Mouse (Mus musculus) lung, adult 2 months (tissue): ENCODE results near the gene Cpne8. TPM values are rescaled to one million over a fixed set of nuclear protein-coding genes. Genes with fewer than 3 reads are reported as not detected.

Experiments used
- DNase-seq: peaks from one replicate; pipeline ENCODE4 v3.0.0; 2022
- H3K4me1 ChIP-seq: fragments of 200-500 bp; 2 replicates; pipeline ENCODE4 v1.6.1; 2011; ENCODE audit warnings: low read length; ENCODE audit not compliant: control insufficient read depth, insufficient read depth
- H3K4me3 ChIP-seq: fragments of 200-500 bp; replicated peaks from 2 replicates; pipeline ENCODE3; 2011; ENCODE audit warnings: low read depth, mild to moderate bottlenecking, control low read depth, low read length; ENCODE audit errors: extremely low read depth
- CTCF ChIP-seq: fragments of 200-500 bp; IDR thresholded peaks from 2 replicates; pipeline ENCODE4 v1.5.1; 2011; ENCODE audit warnings: mild to moderate bottlenecking, low read length, control low read depth; ENCODE audit not compliant: insufficient read depth
- POLR2A ChIP-seq: fragments of 200-500 bp; IDR thresholded peaks from 2 replicates; pipeline ENCODE4 v1.6.1; 2011; ENCODE audit warnings: low read depth, mild to moderate bottlenecking, control low read depth, low read length, borderline replicate concordance; ENCODE audit errors: extremely low read depth
- whole genome bisulfite sequencing: fragments of 180-500 bp; shearing (Covaris S2); methylation state at CpG from one replicate; pipeline ENCODE4 v1.1.7; 2018; 5-methylcytosine and 5-hydroxymethylcytosine counted together
- polyA plus RNA-seq: library from polyadenylated mRNA; depleted of rRNA; stranded (reverse); fragments of >200 nt; gene quantifications from 2 replicates; pipeline ENCODE4 v1.2.3, GENCODE M21; 2012

Cpne8 gene
- polyA plus RNA-seq, 1 experiment, result 20.5 TPM

DNA sequence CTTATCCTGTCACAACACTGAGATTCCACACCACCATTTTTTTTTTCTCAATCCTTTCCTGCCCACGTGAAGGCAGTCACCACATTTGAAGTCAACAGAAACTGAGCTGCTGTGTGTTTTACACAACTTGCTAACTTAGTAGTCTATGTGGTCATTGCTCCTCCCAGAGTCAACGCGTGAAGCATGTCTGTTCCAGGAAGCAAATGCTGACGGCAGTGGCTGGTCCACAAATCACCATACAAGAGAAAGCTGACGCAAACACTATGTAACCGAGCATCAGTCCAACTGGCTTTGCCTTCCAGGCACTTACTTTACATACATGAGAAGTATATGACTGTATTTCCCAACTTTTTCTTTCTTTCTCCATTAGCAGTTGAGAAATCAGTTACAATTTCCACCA, 12.3 kb downstream of the Cpne8 start:
- WGBS, result 71% methylated on average over 6 of the region's 6 CpGs
- DNase-seq, result no peak
- TF ChIP-seq CTCF (no peak), POLR2A (no peak)
- Histone ChIP-seq H3K4me3 (no peak overlapping the region), H3K4me1 (peaks cover 8% of the 10 kb centered on the region)

DNA sequence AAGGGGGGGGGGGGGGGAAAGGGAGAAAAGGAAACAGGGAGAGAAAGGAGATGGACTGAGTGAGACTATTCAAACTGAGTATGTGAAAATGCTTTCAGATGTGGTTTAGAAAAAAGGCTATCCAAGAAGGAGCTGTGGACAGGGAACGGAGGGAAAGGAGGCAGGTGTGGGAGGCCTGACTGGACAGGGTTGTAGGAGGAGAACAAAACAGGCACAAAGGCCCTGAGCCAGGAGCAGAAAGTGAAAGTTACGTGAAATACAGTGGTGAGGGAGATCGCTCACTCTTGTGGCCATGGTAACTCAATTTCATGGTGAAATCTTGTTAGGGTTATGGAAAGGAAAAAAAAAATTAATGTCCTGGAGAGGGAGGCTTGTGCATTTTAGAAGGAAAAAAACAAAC, 14.6 kb downstream of the Cpne8 start:
- Histone ChIP-seq H3K4me3 (no peak overlapping the region), H3K4me1 (peaks cover 8% of the 10 kb centered on the region)
- WGBS, result 48% methylated on average over 3 of the region's 3 CpGs
- TF ChIP-seq POLR2A, result no peak
- no peak for DNase-seq

DNA sequence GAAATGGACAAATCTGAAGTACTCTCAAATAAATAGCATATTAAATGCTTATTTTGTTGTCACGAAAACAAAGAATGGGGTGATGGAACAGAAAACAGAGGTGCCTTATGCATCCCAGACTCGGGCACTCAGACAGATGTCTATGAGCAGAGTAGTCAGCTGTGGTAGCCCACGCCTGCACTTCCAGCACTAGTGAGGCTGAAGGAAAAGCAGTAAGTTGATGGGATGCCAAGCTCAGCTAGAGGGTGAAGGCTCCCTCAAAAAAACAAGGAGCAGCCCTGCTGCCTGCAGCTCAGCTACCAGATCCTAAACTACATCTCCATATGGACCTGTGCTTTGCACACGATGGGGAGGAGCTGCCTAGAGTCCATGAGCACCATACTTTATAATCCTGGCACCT, 15.6 kb downstream of the Cpne8 start:
- Histone ChIP-seq H3K4me3 (no peak overlapping the region), H3K4me1 (peaks cover 5% of the 10 kb centered on the region; the same call in 1 of the 2 replicates)
- 79% methylated on average over 4 of the region's 4 CpGs for WGBS
- no peak for DNase-seq
- TF ChIP-seq POLR2A (no peak), CTCF (no peak)

DNA sequence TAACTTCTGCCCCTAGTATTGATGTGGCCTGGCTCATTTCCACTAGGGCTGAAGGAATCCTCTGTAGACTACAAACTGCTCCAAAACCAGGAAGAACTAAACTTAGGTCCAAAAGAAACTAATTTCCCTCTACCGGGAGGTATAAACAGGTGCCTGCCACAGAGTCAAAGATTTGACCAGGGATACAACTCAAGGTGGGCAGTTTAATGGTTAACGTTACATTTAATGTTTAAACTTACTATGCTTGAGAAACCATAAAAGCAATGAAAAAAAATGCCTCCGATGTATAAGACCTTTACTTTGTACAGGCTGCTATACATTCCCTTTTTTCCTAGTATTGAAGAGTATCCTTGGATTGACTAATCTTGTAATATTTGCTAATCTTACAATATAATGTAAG, 18.5 kb downstream of the Cpne8 start:
- TF ChIP-seq POLR2A (no peak), CTCF (no peak)
- DNase-seq, result no peak
- Histone ChIP-seq H3K4me3 (no peak overlapping the region), H3K4me1 (peaks cover 5% of the 10 kb centered on the region; the same call in 1 of the 2 replicates)
- WGBS, result 93% methylated on average over 3 of the region's 3 CpGs

DNA sequence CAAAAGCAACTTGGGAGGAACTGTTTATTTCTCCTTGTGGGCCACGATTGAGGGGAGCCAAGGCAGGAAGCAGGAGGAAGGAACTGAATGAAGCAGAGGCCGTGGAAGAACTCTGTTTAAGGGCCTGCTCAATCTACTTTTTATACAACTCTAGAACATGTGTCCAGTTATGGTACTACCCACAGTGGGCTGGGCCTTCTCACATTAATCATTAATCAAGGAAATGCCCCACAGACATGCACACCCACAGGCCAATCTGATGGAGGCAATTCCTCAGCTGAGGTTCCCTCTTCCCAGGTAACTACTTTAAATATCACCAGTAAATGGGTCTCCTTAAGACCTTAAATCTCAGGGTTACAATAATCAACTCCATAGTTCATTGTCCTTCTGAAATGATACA, 21.2 kb downstream of the Cpne8 start:
- TF ChIP-seq POLR2A (no peak), CTCF (no peak)
- no peak for DNase-seq
- Histone ChIP-seq H3K4me3 (no peak overlapping the region), H3K4me1 (peaks cover 8% of the 10 kb centered on the region)
- 48% methylated on average over 2 of the region's 2 CpGs for WGBS

DNA sequence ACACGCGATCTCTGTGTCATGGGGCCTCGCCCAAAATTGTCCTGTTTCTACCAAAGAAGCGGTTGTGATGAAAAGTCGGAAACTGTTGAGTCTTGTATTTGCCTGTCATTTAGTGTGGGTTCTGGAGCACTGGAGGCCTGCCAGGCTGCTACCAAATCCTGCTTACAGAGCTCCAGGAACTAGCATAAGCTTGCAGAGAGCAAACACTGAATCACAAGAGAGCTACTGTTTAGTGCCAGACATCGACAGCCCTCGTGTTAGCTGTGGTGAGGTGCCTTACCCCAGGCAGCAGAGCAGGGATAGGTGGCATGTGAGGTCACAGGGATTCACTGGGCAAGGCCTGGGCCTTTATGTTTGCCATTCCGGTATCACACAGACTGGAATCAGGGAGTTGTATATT, 22.7 kb downstream of the Cpne8 start:
- 63% methylated on average over 8 of the region's 8 CpGs for WGBS
- TF ChIP-seq CTCF (no peak), POLR2A (no peak)
- Histone ChIP-seq H3K4me1 (peaks cover 8% of the 10 kb centered on the region), H3K4me3 (no peak overlapping the region)
- DNase-seq, result no peak

DNA sequence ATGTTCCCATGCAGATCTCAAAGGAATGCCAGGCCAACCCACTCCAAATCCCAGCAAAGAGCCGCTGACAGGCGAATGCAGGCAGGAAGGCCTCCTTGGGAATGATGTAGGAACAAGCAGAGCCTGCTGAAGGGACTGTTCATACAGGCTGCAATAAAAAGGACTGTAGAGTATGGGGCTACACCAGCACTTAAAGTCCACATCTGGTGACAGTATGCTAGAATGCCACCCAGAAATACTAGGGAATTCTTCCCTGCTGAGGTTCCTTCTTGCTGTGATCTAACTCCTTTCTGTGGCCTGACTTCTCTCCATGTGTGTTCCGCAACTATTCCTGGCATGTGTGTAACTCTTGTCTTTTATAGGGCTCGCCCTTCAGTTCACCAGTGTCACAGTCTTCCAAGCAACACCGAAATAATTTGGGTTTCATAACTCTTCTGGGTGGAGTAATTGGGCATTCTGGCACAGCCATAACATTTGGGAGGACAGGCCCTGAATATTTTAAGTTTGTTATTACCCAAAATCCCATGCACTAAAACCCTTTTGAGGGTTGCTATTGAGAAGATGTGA, 32.1 kb downstream of the Cpne8 start:
- H3K4me1 ChIP-seq, result no peaks in the 10 kb centered on the region; the same call in 1 of the 2 replicates
- no peak overlapping the region for H3K4me3 ChIP-seq
- DNase-seq, result no peak
- 84% methylated on average over 5 of the region's 5 CpGs for WGBS
- TF ChIP-seq CTCF (no peak), POLR2A (no peak)

DNA sequence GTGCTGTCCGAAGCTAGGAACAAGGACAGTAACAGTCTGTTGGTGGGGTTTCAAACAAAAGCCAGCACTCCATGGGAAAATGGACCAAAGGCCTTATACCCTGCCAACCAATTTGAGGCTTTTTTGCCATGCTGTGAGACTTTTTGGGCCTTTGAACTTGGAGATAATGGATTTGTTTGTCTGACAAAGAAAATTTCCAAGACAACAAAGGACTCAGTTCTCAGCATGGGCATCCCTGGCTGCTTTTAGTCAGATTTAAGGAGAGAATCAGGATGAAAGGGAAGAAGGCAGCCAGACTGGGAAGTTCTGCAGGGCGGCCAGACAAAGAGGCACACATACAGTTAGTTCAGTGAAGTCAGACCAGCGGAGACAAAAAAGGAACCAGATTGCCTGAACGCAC, 32.9 kb downstream of the Cpne8 start:
- Histone ChIP-seq H3K4me1 (no peaks in the 10 kb centered on the region; the same call in 1 of the 2 replicates), H3K4me3 (no peak overlapping the region)
- DNase-seq, result no peak
- TF ChIP-seq POLR2A, result no peak
- TF ChIP-seq CTCF, result no peak
- WGBS, result 90% methylated on average over 4 of the region's 4 CpGs

DNA sequence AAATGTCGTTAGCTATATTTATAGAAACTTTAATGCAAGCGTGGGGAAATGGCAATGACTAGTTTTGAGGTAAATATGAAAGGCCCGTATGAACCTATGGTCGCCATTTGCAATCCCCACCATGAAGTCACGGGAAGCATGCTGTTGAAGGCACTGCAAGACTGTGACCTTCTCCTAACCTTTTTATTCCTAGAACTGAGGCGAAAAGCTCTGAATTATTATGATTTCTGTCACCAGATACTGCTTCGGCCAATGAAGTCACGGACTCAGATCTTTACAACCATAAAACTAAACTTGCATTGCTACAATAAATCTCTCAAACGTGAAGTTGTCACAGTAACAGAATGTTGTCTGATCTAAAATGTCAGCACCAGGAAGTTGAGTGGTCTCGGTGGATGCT, 33.4 kb downstream of the Cpne8 start:
- H3K4me3 ChIP-seq, result no peak overlapping the region
- TF ChIP-seq POLR2A (no peak), CTCF (no peak)
- H3K4me1 ChIP-seq, result no peaks in the 10 kb centered on the region; the same call in 1 of the 2 replicates
- DNase-seq, result no peak
- 92% methylated on average over 10 of the region's 10 CpGs for WGBS

DNA sequence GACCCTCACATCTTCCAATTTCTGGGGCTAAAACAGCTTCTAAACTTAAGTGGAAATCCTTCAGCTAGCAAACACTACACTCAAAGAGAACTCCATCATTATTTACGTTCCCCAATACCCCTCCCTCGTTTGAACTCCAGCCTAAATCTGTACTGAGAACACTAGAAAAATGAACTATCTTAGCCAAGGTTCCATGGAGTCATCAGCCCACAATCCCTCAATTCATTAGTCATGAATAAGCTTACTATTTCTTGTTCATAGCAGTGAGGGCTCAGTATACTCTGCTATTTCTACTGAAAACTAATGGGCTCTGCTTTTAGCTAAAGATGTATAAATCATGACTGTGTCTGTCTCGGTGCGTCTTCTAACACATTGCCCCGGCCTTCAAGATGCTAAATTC, 55.0 kb downstream of the Cpne8 start:
- no peak overlapping the region for H3K4me3 ChIP-seq
- no peak for DNase-seq
- 69% methylated on average over 5 of the region's 5 CpGs for WGBS
- H3K4me1 ChIP-seq, result no peaks in the 10 kb centered on the region
- TF ChIP-seq CTCF, result no peak
- TF ChIP-seq POLR2A, result no peak
